Mouse (Mus musculus) adrenal gland, postnatal 4 days (tissue): ENCODE data around the gene Dusp12. TPM values are rescaled to one million over a fixed set of nuclear protein-coding genes. Genes with fewer than 3 reads are reported as not detected.

Experiments used
- DNase-seq, 2 experiments: peaks; one replicate each; pipeline ENCODE4 v3.0.0; 2021 to 2022; ENCODE audit warnings: low spot score in 2 of 2, mixed read lengths in 2 of 2
- long read RNA-seq, 2 experiments: library from polyadenylated mRNA; stranded (forward); transcript quantifications; one replicate each; pipeline ENCODE4 v2.0.0; 2021
- total RNA-seq, 2 experiments: library from RNA; stranded (reverse); gene quantifications; 2 replicates each; pipeline ENCODE4 v1.2.3; 2021

Gene Dusp12
- total RNA-seq, result 10 to 100 TPM; 24.1 to 26.4 TPM
- long read RNA-seq, experiment 1, transcript Dusp12-201 (6 exons, 1,374 nt), result major isoform, 14 of 26 reads
- long read RNA-seq, experiment 1, partial matches to known transcripts, result 1 of 26 reads
- long read RNA-seq, experiment 1, other reads (novel, unspliced or antisense), result 5 of 26 reads
- long read RNA-seq, experiment 2, transcript Dusp12-201 (6 exons, 1,374 nt), result major isoform, 30 of 56 reads
- long read RNA-seq, experiment 2, transcript Dusp12-204 (6 exons, 911 nt), result minor isoform, 8 of 56 reads
- long read RNA-seq, experiment 2, partial matches to known transcripts, result 2 of 56 reads
- long read RNA-seq, experiment 2, other reads (novel, unspliced or antisense), result 12 of 56 reads

- peak; percentile 44 to 72 for DNase-seq
Measured at GRCm38 (mm10) chr1:170884978-170885561, at the start of gene Dusp12, which contains the start of gene Gm26620. Dusp12 (minus strand) TSS chr1:170885540. Gm26620 (plus strand) TSS chr1:170885065.

DNA sequence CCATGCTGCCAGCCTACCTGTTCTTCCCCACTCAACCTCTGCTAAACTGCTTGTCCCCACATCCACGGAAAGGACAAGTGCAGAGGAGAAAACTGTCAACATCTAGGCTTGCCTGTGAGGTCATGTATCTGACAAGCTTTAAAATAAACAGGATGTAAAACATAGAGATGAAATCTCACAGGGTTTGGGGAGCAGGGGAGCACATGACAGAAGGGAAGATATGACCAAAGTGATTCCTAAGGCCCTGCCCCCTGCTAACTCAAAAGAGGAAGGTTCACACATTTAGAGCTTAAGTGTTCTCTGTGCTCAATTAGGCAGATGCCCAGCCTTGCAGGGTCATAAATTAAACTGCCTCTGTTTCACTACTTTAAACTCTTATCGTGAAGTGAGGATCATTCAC is 49.0 kb upstream of the Dusp12 start:
- DNase-seq, result no peak

GRCm38 (mm10) chr1:170933940-170934339 is 48.6 kb upstream of the Dusp12 start:
- DNase-seq, result no peak

- DNase-seq, result no peak
Measured at GRCm38 (mm10) chr1:170933386-170933920, 48.1 kb upstream of the Dusp12 start.

DNA sequence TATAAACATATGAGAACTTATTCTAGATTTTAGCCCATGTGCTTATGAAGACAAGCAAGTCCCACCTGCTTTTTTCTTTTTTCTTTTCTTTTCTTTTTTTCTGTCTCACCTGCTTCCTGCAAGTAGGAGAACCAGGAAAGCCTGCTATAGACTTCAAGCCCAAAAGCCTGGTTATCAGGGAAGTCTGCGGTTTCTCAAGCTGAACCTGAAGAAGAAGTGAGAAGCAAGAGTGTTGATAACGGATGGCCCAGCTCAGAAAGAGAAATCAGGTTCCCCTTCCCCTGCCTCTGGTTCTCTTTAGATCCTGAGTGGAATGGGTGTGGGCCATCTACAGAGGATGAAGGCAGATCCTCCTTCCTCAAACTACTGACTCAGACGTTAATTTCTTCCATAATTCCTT is 46.7 kb upstream of the Dusp12 start:
- no peak for DNase-seq

- no peak for DNase-seq
Measured at GRCm38 (mm10) chr1:170929245-170929644, 43.9 kb upstream of the Dusp12 start.

DNA sequence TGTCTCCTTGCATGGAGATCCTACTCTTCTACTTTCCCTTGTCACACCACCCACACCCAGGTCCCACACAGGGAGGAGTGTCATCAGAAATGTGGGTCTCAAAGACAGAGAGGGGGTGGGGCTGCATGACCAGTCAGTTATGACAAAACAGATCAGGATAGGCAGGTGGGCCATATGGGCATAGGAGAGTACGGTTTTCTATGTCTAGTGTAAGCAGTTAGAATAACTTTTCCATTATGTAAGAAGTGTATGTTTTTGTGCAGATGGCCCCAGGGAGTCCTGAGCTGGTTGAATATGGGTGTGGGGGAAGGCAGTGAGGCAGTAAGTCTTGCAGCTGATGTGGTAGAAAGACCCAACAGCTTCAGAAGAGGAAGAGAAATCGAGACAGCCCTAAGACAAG is 43.1 kb upstream of the Dusp12 start:
- DNase-seq, result no peak

- DNase-seq, result no peak
Measured at GRCm38 (mm10) chr1:170927378-170927777, 42.0 kb upstream of the Dusp12 start, which contains the start of gene Fcrla. Fcrla (minus strand) TSS chr1:170927583.

- DNase-seq, result no peak
Measured at GRCm38 (mm10) chr1:170926941-170927340, 41.6 kb upstream of the Dusp12 start.

DNA sequence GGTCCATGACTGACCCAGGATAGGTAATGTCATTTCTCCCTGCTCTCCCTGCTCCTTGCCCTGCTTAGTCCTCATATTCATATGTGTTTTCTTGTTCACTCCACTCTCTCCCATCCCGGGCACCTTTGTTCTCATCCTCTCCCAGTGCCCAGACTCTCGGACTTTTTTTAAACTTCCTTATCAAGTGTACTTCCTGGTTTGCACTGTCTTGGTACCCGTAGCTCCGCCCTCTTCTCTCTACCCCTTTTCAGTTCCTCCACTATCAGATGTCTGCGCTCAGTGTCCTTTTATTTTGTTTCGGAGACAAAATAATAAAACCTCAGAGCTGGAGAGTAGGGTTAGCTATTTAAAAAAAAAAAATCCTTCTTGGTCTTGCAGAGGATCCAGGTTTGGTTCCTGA is 39.1 kb upstream of the Dusp12 start:
- DNase-seq, result no peak

DNA sequence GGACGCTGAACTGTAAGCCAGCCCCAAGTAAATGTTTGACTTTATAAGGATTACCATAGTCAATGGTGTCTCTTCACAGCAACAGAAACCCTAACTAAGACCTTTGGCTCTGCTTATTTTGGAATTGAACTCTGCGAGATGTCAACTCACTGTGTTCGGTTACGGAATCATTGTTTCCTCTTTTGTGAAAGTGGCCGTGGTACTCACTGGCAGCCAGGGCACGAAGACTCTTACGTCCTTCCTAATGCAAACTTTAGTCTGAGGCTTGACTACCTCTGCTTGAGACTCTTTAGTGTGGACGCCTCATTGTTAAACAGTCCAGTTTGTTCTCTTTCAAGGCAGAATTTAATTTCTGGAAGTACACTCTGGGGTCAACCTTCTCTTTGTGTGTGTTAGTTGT is 34.0 kb upstream of the Dusp12 start:
- no peak for DNase-seq

GRCm38 (mm10) chr1:170915657-170916056 is 30.3 kb upstream of the Dusp12 start:
- no peak for DNase-seq

DNA sequence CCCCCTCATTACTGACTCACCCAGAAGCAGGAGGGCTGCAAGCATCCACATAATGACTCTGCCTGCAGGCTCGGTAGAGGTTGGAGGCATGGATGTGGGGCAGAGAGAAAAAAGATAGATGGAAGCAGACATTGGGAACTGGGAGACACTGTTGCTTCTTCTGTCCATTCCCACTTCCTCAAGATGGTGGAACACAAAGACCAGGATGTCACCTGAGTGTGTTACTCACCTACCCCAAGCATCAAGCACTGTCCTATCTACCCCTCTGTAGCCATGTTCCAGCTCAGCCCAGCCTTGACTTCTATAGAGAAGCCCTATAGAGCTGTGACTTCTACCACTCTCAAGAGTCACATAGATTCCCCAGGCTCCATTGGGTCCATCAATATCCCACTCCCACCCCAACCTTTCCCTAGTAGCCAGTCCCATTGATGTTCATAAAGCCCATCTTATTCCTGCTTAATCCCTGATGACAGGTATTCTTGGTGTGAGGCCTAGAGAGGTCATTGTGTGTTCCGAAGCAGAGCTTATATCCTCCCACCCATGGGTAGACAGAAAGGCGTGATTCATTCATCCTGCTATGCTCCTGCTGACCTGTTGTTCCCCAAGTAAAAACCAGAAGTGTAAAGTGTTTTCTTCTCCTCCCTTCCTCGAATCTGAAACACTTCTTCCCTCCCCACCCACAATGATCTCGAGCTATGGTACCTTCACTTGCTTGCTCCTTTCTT is 27.7 kb upstream of the Dusp12 start, which contains the start of gene Fcrlb:
Gene Fcrlb, minus strand, starts transcription at position 51 of the 725 bp plus-strand sequence.
- no peak for DNase-seq

DNA sequence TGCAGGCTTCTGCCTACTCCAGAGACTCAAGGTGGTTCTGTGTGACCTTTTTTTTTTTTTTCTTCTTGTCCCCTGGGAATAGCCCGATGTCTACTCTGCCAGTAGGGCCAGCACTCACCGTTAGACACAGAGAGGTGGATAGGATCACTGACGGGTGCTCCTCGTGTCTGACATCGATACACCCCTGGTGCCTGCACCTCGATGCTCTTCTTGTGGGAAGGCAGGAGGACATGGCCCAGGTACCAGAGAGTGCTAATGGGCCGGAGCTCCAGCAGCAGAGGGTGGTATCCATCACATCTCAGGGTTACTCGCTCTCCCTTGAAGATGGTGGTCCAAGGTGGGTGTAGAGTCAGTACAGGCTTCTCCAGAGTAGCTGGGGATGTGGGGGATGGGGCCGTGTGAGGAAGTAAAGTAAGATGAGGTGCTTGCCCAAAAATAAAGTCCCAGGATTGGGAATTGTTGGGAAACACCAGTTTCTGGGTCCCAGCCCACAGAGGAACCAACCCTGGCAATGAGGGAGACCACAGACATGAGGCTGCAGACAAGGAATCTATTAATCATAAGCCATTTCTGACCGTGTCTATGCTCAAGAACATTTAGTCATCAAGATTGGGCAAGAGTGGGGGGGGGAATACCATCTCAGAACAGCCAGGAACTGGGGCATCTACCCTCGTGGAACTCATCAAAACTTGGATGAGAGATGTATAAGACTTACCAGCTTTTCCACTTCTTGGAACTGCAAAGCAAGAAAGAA is 26.7 kb upstream of the Dusp12 start:
- DNase-seq, result no peak

DNA sequence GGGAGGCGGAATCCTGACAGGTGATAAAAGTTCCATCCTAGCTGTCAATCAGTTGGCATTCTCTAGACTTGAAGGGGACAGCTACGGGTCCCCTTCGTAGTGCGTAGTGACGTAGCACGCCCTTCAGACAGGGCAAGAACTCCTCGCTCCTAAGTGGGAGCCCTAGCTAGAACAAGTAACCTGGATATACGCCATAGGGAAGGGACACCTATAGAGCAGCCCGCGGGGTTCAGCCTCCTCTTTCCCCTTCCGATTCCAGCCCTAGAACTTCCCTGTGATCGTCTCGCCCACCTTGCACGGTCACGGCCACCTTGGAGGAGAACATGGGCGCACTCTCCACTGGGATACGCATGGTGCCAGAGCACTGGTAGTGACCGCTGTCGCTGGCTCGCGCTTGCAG is 23.0 kb upstream of the Dusp12 start:
- DNase-seq, result no peak

DNA sequence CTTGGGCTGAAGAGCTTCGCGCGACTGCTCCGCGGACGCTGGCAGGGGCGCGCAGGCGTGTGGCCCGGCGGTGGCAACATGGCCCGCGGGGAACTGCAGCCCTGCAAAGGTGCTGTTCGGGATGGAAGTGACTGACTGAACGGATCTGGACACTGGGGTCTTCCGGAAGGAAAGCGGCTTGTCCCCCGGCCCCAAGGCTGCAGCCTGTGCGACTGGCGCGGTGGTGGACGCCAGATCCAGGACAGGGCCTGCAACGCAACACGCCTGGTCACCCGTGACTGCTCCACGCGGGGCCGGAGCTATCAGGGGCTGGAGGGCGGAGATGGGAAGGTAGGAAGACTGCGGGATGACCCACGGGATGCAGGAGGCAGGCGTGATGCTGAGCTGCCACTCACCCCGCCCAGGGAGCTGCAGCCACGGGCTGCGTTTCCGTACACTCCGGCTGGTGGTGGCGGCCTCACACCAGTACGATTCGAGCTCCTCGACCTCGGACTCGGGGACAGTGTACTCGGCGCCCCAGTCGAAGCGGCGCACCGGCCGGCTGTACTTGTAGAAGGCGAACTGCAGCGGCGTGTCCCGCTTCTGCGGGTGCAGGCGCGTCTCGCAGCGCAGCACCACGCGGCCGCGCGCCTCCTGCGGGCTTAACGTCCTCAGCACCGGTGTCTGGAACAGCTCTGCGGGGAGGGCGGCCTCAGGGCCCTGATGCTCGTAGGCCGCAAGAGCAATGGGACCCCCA is 22.3 kb upstream of the Dusp12 start:
- no peak for DNase-seq

DNA sequence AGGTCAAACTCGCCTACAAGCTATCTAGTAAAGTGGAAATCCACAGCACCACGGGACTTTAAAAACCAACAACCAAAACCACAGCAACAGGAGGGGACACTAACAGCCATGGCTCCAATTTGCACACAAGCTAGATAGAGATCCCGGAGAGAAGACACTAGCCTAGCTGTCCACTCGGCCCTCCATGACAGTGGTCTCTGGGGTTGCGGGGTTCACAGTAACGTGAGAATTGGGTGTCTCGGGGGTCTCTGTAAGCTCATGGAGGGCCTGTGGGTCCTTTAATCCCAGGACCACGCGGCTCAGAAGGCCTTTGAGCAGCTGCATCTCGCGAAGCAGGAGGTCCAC is 21.7 kb upstream of the Dusp12 start:
- DNase-seq, result no peak

- no peak for DNase-seq
Measured at GRCm38 (mm10) chr1:170903485-170903884, 18.1 kb upstream of the Dusp12 start.

GRCm38 (mm10) chr1:170901536-170902238 is 16.3 kb upstream of the Dusp12 start:
- peak; percentile 66 to 85 for DNase-seq
